Mouse (Mus musculus) cortical plate, adult 2 months (tissue): ENCODE results near the gene Gpa33. TPM values are rescaled to one million over a fixed set of nuclear protein-coding genes. Genes with fewer than 3 reads are reported as not detected.

Source experiments
- H3K27ac ChIP-seq: fragments of 200-500 bp; 2 replicates; pipeline ENCODE4 v1.5.1; 2012; ENCODE audit warnings: low read length, control low read depth, inconsistent platforms; ENCODE audit not compliant: insufficient read depth
- H3K4me1 ChIP-seq: fragments of 200-500 bp; 2 replicates; pipeline ENCODE4 v1.6.1; 2011; ENCODE audit warnings: low read length; ENCODE audit not compliant: control insufficient read depth, insufficient read depth
- H3K4me3 ChIP-seq: fragments of 200-500 bp; 2 replicates; pipeline ENCODE4 v1.5.1; 2011; ENCODE audit warnings: mild to moderate bottlenecking, low read length, control low read depth; ENCODE audit not compliant: insufficient read depth
- CTCF ChIP-seq: fragments of 200-500 bp; IDR thresholded peaks from 2 replicates; pipeline ENCODE4 v1.5.1; 2011; ENCODE audit warnings: mild to moderate bottlenecking, control low read depth, low read length; ENCODE audit not compliant: insufficient read depth; ENCODE audit errors: extremely low read depth
- POLR2A ChIP-seq: fragments of 200-500 bp; IDR thresholded peaks from 2 replicates; pipeline ENCODE4 v1.6.1; 2011; ENCODE audit warnings: mild to moderate bottlenecking, low read length, control low read depth; ENCODE audit not compliant: insufficient read depth; ENCODE audit errors: extremely low read depth
- polyA plus RNA-seq: library from polyadenylated mRNA; depleted of rRNA; stranded (reverse); fragments of >200 nt; gene quantifications from 2 replicates; pipeline ENCODE4 v1.2.3, GENCODE M21; 2012

The Gpa33 gene
- polyA plus RNA-seq, 1 experiment, result not detected

DNA sequence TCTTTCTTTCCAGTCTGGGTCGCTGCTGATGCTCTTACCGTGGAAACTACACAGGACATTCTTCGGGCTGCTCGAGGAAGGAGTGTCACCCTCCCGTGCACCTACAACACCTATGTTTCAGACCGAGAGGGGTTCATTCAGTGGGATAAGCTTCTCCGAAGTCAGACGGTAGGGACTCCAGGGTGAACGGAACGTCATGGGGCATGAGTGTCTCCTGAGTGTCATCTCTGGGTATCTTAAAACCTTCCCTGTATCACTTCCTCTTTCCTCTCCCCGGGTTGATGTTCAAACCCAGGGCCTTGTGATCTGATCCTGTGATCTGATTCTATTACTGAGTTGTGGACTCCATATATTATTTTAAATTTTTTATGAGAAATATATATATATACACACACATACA, 16.6 kb downstream of the Gpa33 start:
- no peak overlapping the region for H3K27ac ChIP-seq
- H3K4me1 ChIP-seq, result no peaks in the 10 kb centered on the region
- TF ChIP-seq CTCF (no peak), POLR2A (no peak)
- H3K4me3 ChIP-seq, result no peak overlapping the region

DNA sequence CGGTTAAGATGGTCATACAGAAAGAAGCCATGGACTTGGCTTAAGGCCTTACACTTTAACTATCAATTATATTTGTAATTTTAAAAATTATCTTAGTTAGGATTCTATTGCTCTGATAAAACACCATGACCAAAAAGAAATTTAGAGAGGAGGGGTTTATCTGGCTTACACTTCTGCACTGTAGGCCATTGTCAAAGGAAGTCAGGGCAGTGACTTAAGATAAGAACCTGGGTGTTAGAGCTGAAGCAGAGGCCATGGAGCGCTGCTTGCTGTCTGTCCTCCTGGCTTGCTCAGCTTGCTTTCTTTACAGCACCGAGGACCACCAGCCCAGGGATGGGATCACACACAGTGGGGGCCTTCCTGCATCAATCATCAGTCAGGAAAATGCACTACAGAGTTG, 17.6 kb downstream of the Gpa33 start:
- H3K27ac ChIP-seq, result no peak overlapping the region

DNA sequence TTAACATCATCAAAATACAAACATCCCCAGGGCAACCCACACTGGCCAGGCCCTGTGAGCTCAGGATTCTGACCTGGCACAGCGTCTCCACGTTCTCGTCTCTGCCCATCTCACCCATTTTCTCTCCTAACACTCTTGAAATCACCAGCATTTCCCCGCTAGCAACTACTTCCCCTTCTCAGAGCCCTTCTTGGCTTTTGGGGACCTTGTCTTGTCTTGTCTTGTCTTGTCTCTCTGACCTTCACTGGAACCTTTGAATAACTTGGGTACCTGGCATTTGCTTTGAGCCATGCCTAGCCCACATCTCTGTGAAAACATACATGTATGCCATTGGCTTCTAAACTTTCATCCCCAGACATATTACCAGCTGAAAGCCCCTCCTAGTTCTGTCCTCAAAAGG, 19.4 kb downstream of the Gpa33 start:
- Histone ChIP-seq H3K4me1 (no peaks in the 10 kb centered on the region), H3K4me3 (no peak overlapping the region), H3K27ac (no peak overlapping the region)
- no peak for TF ChIP-seq POLR2A
- TF ChIP-seq CTCF, result no peak

More for the DNA sequence above, 17.6 kb downstream of the Gpa33 start:
- Histone ChIP-seq H3K4me1 (no peaks in the 10 kb centered on the region), H3K4me3 (no peak overlapping the region)
- TF ChIP-seq CTCF (no peak), POLR2A (no peak)

DNA sequence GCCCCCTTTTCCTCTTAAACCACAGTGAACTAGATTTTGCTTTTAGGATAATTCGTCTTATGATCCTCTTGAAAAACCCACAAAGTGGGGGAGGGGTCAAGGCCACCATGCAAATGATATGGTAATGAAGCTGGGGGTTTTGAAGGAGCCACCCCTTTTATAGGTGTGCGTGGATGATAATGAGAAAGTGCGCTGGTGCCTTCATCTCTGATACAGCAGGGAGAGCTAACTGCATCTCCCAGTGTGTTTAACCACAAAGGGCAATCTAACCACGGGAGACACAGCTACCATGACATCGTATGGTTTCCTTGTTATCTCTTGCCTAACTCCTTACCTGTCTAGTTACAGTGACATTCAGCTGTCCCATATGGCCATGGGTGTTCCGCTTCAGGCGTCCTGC, 20.0 kb downstream of the Gpa33 start:
- H3K27ac ChIP-seq, result no peak overlapping the region
- no peaks in the 10 kb centered on the region for H3K4me1 ChIP-seq
- no peak overlapping the region for H3K4me3 ChIP-seq
- TF ChIP-seq CTCF, result no peak
- no peak for TF ChIP-seq POLR2A

DNA sequence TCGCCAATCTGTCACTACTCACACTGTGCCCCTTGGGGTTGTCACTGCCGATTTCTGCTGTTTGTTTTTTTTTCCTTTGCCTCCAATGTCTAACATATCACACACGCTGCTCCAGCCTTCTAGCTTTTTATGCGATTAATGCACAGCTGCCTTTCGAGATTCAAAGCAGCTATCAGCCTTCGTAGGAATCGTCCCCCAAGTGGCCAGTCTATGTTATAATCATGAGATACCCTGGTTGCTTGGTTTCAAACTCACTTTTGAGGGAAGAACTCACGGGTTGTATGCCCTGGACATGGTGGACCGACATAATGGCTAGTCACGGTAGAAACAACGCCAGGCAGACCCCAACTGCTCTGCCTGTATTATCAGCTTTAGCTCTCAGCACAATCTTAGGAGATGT, 21.3 kb downstream of the Gpa33 start:
- H3K4me3 ChIP-seq, result no peak overlapping the region
- 0 out of 2 replicates have a peak, but pooled peaks have one; percentile 27 for TF ChIP-seq CTCF
- no peak for TF ChIP-seq POLR2A
- H3K27ac ChIP-seq, result no peak overlapping the region
- no peaks in the 10 kb centered on the region for H3K4me1 ChIP-seq

DNA sequence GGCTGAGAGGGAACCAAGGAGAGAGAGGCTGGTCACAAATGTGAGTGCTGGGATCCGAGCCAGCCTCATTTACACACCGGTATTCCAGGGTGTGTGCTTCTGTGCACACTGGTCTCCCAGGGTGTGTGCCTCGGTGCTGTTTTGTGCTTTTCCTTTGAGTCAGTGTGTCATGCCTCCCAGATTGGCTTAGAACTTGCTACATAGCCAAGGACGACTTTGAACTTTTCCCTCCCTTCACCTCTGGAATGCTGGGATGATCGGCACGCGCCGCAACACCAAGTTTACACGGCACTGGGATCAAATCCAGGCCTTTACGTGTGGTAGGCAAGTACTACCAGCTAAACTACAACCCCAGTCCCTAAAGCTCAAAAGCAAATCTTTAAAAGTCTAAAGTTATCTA, 22.0 kb downstream of the Gpa33 start:
- Histone ChIP-seq H3K27ac (no peak overlapping the region), H3K4me1 (no peaks in the 10 kb centered on the region), H3K4me3 (no peak overlapping the region)
- no peak for TF ChIP-seq POLR2A
- no peak for TF ChIP-seq CTCF

DNA sequence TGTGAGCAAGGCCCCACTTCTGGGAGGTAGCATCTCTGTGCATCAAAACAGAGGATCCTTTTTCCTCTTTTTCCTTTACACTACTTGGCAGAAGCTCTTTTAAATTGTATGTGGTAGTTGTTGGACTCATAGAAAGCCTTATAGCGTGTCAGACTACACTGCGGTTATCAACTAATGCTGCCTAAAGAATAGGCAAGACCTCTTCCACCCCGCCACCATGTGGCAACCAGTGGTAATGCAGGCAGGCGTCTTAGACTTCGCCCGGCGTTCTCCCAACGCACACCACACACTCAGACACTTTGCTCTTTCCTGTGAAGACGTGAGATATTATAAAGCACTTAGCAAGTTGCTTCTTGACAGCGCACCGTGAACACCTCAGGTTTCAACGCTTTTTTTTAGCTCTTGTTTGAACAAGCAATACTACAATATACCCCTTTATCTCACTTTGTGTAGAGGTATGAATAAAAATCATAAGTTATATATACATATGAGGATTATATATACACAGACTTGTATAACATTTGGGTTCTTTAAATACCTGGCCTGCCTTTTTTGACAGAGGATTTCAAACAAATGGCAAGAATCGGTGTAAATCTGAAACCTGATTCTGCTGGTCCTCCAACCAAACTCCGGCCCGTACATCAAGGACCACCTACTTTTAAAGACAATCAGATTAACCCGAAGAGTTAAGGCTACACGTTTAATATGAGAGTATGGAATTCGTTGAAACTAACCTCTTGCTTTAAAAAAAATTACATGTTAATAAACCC, 23.5 kb downstream of the Gpa33 start:
- Histone ChIP-seq H3K27ac (no peak overlapping the region), H3K4me1 (no peaks in the 10 kb centered on the region), H3K4me3 (no peak overlapping the region)
- TF ChIP-seq CTCF, result peak; percentile 96
- no peak for TF ChIP-seq POLR2A

DNA sequence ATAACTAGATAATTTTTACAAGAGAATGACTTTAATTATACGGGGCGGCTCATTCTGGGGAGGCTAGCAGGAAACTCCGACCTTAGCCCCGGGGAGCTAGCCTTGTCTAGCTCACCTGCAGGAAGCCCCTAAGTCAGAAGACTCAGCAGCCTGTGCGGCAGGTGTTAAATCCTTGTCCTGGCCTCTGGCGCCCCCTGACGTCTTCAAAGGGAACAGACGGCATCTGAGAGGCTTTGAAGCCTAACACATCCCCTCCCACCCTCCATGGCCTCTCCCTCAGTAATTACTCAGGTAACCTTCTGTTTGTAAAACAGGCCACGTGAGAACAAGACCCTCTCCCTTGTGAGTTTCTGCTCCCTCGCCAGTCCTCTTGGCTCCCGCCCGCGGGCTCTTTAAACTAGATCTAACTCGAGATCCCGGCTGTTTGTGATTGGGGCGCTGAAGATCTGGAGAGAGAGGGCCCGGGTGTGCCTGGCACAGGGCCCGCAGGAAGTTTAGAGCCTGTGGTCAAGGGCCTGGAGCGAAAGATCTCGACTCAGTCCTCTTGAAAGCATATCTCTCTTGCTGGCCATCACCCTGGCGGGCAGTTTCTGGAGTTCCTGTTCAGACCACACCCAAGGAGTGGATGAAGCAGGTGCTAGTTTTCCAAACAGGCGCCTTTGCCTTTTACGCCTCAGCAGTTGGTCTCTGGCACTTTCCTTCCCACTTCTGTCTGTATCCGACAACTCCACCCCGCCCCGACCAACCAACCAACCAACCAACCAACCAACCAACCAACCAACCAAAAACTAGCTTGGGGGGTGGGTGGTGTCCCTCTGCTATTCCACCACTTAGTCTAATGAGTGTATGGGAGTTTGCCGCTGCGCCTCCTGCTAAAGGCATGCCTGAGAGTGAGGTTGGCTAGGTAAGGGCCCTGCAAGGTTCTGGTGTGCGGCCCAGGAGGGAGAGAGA, 24.4 kb downstream of the Gpa33 start:
- Histone ChIP-seq H3K4me1 (no peaks in the 10 kb centered on the region), H3K27ac (no peak overlapping the region), H3K4me3 (no peak overlapping the region)
- TF ChIP-seq POLR2A (no peak), CTCF (peak; percentile 95)

DNA sequence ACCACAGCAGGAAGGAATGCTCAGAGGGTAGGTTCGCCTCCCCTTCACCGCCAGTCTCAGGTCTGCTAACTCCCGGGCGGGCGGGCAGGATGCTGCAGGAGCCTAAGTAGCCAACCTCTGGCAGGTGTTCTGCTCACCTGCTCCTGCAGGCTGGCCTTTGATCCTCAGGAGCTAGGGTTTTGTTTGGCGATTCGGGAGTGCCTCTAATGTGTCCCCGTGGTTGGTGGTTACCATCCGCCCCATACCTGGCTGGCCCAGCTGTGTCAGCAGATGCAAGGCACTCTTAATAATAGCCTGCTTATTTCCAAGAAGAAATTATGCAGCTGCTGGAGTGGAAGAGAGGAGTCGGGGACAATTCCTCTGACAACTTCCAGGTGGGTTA, 25.1 kb downstream of the Gpa33 start:
- no peak overlapping the region for H3K27ac ChIP-seq
- H3K4me1 ChIP-seq, result no peaks in the 10 kb centered on the region
- H3K4me3 ChIP-seq, result no peak overlapping the region
- no peak for TF ChIP-seq POLR2A
- no peak for TF ChIP-seq CTCF

DNA sequence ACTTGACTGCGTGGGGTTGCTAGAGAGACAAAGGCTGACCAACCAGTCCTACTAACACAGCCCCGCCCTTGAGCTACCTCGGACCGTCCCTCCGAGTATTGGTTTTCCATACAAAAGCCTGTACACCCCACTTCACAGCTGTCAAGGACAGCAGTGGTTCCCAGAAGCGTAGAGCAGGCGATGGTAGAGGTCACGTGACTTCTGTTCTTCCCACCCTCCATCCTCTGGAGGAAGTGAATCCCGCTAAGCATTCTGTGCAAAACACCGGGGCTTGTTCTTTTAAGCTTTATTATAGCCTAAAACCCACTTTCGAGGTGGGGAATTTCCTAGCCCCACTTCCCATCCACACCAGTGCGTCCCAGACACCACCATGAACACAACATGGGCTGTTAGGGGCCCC, 27.7 kb downstream of the Gpa33 start:
- no peak overlapping the region for H3K27ac ChIP-seq
- H3K4me3 ChIP-seq, result no peak overlapping the region
- no peaks in the 10 kb centered on the region for H3K4me1 ChIP-seq
- no peak for TF ChIP-seq POLR2A
- no peak for TF ChIP-seq CTCF
